Mouse (Mus musculus): ENCODE data around the gene Gse1. TPM values are rescaled to one million over a fixed set of nuclear protein-coding genes. Genes with fewer than 3 reads are reported as not detected.

The Gse1 gene
- polyA plus RNA-seq, 1 experiment: 45.8 TPM

- H3K4me3 ChIP-seq (replicated peaks; ENCODE audit: control insufficient read depth, low read depth, low read length): no peak overlapping the region
- no peak overlapping the region for H3K27ac ChIP-seq (ENCODE audit: control insufficient read depth, insufficient read depth, low read depth, low read length, poor library complexity)
- no peaks in the 10 kb centered on the region for H3K4me1 ChIP-seq (ENCODE audit: control insufficient read depth, insufficient read depth, low read length)
- 79% methylated on average over 8 of the region's 8 CpGs for WGBS
- TF ChIP-seq CTCF (IDR thresholded peaks at IDR 0.05; ENCODE audit: control insufficient read depth, insufficient read depth, low read length) (no peak), POLR2A (IDR thresholded peaks at IDR 0.05; ENCODE audit: borderline replicate concordance, control insufficient read depth, low read depth, low read length) (no peak)
Observed at GRCm38 (mm10) chr8:120186454-120186853, 41.8 kb upstream of the Gse1 start.

DNA sequence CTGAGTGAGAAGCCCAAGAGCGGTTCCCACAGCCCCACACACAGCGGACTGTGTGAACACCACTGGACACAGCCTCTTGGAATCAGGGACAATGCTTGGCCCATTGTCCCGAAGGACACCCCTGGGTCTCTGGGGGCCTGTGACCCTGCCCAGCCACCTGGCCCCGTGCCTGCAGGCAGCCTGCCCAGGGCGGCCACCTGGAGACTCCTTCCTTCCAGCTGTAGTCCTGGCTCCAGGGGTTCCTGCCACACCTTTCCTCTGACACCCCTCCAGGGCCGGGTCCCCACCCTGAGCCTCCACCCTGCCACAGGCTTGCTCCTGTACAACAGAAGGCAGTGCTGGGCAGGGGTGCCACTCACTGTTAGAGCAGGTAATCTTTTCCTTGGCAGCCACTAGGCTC lies 39.7 kb upstream of the Gse1 start:
- no peak overlapping the region for H3K4me3 ChIP-seq (replicated peaks; ENCODE audit: control insufficient read depth, low read depth, low read length)
- H3K4me1 ChIP-seq (ENCODE audit: control insufficient read depth, insufficient read depth, low read length): no peaks in the 10 kb centered on the region
- H3K27ac ChIP-seq (ENCODE audit: control insufficient read depth, insufficient read depth, low read depth, low read length, poor library complexity): no peak overlapping the region
- TF ChIP-seq POLR2A (IDR thresholded peaks at IDR 0.05; ENCODE audit: borderline replicate concordance, control insufficient read depth, low read depth, low read length): no peak
- TF ChIP-seq CTCF (IDR thresholded peaks at IDR 0.05; ENCODE audit: control insufficient read depth, insufficient read depth, low read length): no peak
- 67% methylated on average over 6 of the region's 6 CpGs for WGBS

DNA sequence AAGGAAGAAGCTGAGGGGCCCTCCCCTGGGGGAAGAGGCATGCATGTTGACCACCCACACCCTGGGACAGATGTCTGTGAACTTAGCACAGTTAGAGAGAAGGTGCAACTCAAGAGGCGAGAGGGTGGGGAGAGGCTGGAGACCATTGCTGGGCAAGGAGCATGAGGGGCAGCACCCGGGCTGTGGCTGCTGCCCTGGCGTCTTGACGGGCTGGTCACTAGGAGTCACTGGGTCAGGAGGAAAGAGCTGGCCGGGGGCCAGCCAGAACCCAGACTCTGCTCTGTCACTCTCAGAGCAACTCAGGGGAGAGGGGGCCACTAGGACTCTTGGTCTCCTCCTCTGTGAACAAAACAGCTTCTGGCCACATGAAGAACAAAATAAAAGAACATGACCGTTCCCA lies 38.8 kb upstream of the Gse1 start:
- no peak for TF ChIP-seq POLR2A (IDR thresholded peaks at IDR 0.05; ENCODE audit: borderline replicate concordance, control insufficient read depth, low read depth, low read length)
- no peak for TF ChIP-seq CTCF (IDR thresholded peaks at IDR 0.05; ENCODE audit: control insufficient read depth, insufficient read depth, low read length)
- H3K4me1 ChIP-seq (ENCODE audit: control insufficient read depth, insufficient read depth, low read length): no peaks in the 10 kb centered on the region
- WGBS: 69% methylated on average over 6 of the region's 6 CpGs
- no peak overlapping the region for H3K27ac ChIP-seq (ENCODE audit: control insufficient read depth, insufficient read depth, low read depth, low read length, poor library complexity)
- H3K4me3 ChIP-seq (replicated peaks; ENCODE audit: control insufficient read depth, low read depth, low read length): no peak overlapping the region

- Histone ChIP-seq H3K4me3 (replicated peaks; ENCODE audit: control insufficient read depth, low read depth, low read length) (no peak overlapping the region), H3K27ac (ENCODE audit: control insufficient read depth, insufficient read depth, low read depth, low read length, poor library complexity) (no peak overlapping the region), H3K4me1 (ENCODE audit: control insufficient read depth, insufficient read depth, low read length) (no peaks in the 10 kb centered on the region)
- TF ChIP-seq POLR2A (IDR thresholded peaks at IDR 0.05; ENCODE audit: borderline replicate concordance, control insufficient read depth, low read depth, low read length) (no peak), CTCF (IDR thresholded peaks at IDR 0.05; ENCODE audit: control insufficient read depth, insufficient read depth, low read length) (no peak)
- 85% methylated on average over 17 of the region's 17 CpGs for WGBS
Observed at GRCm38 (mm10) chr8:120190107-120190809, 38.0 kb upstream of the Gse1 start.

DNA sequence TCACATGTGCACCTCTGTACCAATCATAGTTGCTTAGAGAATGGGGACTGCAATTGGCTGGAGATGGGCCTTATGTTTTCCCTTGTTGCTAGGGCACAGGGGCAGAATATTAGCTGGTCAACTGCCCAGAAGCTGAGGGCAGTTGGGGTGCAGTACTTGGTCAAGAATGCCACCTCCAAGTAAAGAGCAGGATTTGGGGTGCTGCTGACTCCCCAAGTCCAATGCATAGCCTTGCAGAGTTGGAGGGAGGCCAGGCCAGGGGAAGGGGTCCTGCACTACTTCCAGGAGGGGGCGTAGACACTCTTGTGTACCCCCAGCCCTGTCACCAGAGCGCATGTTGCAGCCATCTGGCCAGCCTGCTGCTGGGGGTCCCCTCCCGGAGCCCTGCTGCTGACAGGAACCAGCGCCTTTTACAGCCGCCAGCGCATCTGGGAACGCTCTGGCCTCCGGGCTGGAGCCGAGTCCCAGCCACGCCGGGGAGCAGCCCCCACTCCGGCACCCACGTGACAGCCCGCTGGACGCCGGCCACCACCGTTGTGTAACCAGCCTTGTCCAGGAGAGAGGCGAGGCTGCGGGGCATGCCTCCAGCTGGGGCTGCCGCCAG lies 37.3 kb upstream of the Gse1 start:
- WGBS: 57% methylated on average over 20 of the region's 20 CpGs
- TF ChIP-seq CTCF (IDR thresholded peaks at IDR 0.05; ENCODE audit: control insufficient read depth, insufficient read depth, low read length) (no peak), POLR2A (IDR thresholded peaks at IDR 0.05; ENCODE audit: borderline replicate concordance, control insufficient read depth, low read depth, low read length) (no peak)
- Histone ChIP-seq H3K4me1 (ENCODE audit: control insufficient read depth, insufficient read depth, low read length) (no peaks in the 10 kb centered on the region), H3K4me3 (replicated peaks; ENCODE audit: control insufficient read depth, low read depth, low read length) (no peak overlapping the region), H3K27ac (ENCODE audit: control insufficient read depth, insufficient read depth, low read depth, low read length, poor library complexity) (no peak overlapping the region)

GRCm38 (mm10) chr8:120191633-120192032 lies 36.6 kb upstream of the Gse1 start:
- no peak overlapping the region for H3K4me3 ChIP-seq (replicated peaks; ENCODE audit: control insufficient read depth, low read depth, low read length)
- TF ChIP-seq POLR2A (IDR thresholded peaks at IDR 0.05; ENCODE audit: borderline replicate concordance, control insufficient read depth, low read depth, low read length): no peak
- no peak for TF ChIP-seq CTCF (IDR thresholded peaks at IDR 0.05; ENCODE audit: control insufficient read depth, insufficient read depth, low read length)
- H3K27ac ChIP-seq (ENCODE audit: control insufficient read depth, insufficient read depth, low read depth, low read length, poor library complexity): no peak overlapping the region
- H3K4me1 ChIP-seq (ENCODE audit: control insufficient read depth, insufficient read depth, low read length): no peaks in the 10 kb centered on the region
- WGBS: 72% methylated on average over 5 of the region's 5 CpGs

- Histone ChIP-seq H3K27ac (ENCODE audit: control insufficient read depth, insufficient read depth, low read depth, low read length, poor library complexity) (no peak overlapping the region), H3K4me3 (replicated peaks; ENCODE audit: control insufficient read depth, low read depth, low read length) (no peak overlapping the region), H3K4me1 (ENCODE audit: control insufficient read depth, insufficient read depth, low read length) (no peaks in the 10 kb centered on the region)
- TF ChIP-seq CTCF (IDR thresholded peaks at IDR 0.05; ENCODE audit: control insufficient read depth, insufficient read depth, low read length): no peak
- TF ChIP-seq POLR2A (IDR thresholded peaks at IDR 0.05; ENCODE audit: borderline replicate concordance, control insufficient read depth, low read depth, low read length): no peak
- 93% methylated on average over 5 of the region's 5 CpGs for WGBS
Observed at GRCm38 (mm10) chr8:120192118-120192517, 36.1 kb upstream of the Gse1 start.

DNA sequence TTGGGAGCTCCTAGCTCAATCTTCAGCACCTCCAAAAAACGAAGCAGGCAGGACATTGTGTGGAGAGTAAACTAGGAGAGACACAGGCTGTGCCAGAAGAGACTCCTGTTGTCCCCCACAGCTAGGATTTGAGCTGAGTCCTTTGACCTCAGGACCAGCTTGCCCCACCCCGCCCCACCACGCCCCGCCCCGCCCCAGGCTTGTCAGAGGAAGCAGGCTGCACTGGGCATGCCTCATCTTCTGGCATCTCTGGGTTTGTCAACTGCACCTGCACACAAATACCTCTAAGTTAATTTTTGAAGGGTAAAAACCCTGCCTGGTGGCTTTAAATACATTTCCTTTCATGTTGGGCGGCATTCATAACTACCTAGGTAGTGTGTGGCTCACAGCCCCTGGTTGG lies 26.9 kb upstream of the Gse1 start:
- Histone ChIP-seq H3K4me1 (ENCODE audit: control insufficient read depth, insufficient read depth, low read length) (no peaks in the 10 kb centered on the region), H3K27ac (ENCODE audit: control insufficient read depth, insufficient read depth, low read depth, low read length, poor library complexity) (no peak overlapping the region), H3K4me3 (replicated peaks; ENCODE audit: control insufficient read depth, low read depth, low read length) (no peak overlapping the region)
- 66% methylated on average over 6 of the region's 6 CpGs for WGBS
- no peak for TF ChIP-seq POLR2A (IDR thresholded peaks at IDR 0.05; ENCODE audit: borderline replicate concordance, control insufficient read depth, low read depth, low read length)
- no peak for TF ChIP-seq CTCF (IDR thresholded peaks at IDR 0.05; ENCODE audit: control insufficient read depth, insufficient read depth, low read length)
